Mouse (Mus musculus) liver, adult 2 months (tissue): ENCODE data around the gene Carf.

Experiments
- CTCF ChIP-seq: fragments of 200-500 bp; IDR thresholded peaks from 2 replicates; pipeline ENCODE4 v1.5.1; 2011; ENCODE audit warnings: low read depth, low read length, control low read depth
- POLR2A ChIP-seq: fragments of 200-500 bp; IDR thresholded peaks from 2 replicates; pipeline ENCODE4 v1.6.1; 2011; ENCODE audit warnings: low read length, control low read depth; ENCODE audit not compliant: insufficient read depth; ENCODE audit errors: extremely low read depth

GRCm38 (mm10) chr1:60199006-60199405, 101.0 kb downstream of the Carf start:
- TF ChIP-seq CTCF (no peak), POLR2A (no peak)
